Mouse (Mus musculus) liver, adult 2 months (tissue): ENCODE results near the gene Hk3. TPM values are rescaled to one million over a fixed set of nuclear protein-coding genes. Genes with fewer than 3 reads are reported as not detected.
A peak's percentile ranks its signal among the peaks of the same experiment; 100 is the strongest.

Source experiments
- DNase-seq: peaks from one replicate; pipeline ENCODE4 v3.0.0-alpha.2; 2011; ENCODE audit warnings: low read depth, low spot score; ENCODE audit errors: extremely low read depth
- H3K27ac ChIP-seq: fragments of 200-500 bp; replicated peaks from 2 replicates; pipeline ENCODE4 v1.5.1; 2012; ENCODE audit warnings: low read depth, mild to moderate bottlenecking, control low read depth, inconsistent platforms, low read length; ENCODE audit not compliant: insufficient read depth
- H3K27me3 ChIP-seq: fragments of 200-500 bp; 2 replicates; pipeline ENCODE4 v1.6.1; 2012; ENCODE audit warnings: mild to moderate bottlenecking, moderate library complexity, low read length, inconsistent platforms; ENCODE audit not compliant: control insufficient read depth, insufficient read depth
- H3K36me3 ChIP-seq: fragments of 200-500 bp; 2 replicates; pipeline ENCODE4 v1.6.1; 2012; ENCODE audit warnings: low read length, inconsistent platforms; ENCODE audit not compliant: control insufficient read depth, insufficient read depth
- H3K4me1 ChIP-seq: fragments of 200-500 bp; 2 replicates; pipeline ENCODE4 v1.6.1; 2011; ENCODE audit warnings: low read length; ENCODE audit not compliant: control insufficient read depth, insufficient read depth
- H3K4me3 ChIP-seq: fragments of 200-500 bp; 2 replicates; pipeline ENCODE4 v1.5.1; 2011; ENCODE audit warnings: low read depth, mild to moderate bottlenecking, control low read depth, low read length, moderate library complexity; ENCODE audit not compliant: insufficient read depth
- H3K79me2 ChIP-seq: fragments of 200-500 bp; 2 replicates; pipeline ENCODE4 v1.6.1; 2012; ENCODE audit warnings: inconsistent platforms, mild to moderate bottlenecking, low read length, moderate library complexity; ENCODE audit not compliant: control insufficient read depth, insufficient read depth
- H3K9ac ChIP-seq: fragments of 200-500 bp; 2 replicates; pipeline ENCODE4 v1.6.1; 2012; ENCODE audit warnings: low read depth, mild to moderate bottlenecking, control low read depth, inconsistent platforms, low read length
- CTCF ChIP-seq: fragments of 200-500 bp; IDR thresholded peaks from 2 replicates; pipeline ENCODE4 v1.5.1; 2011; ENCODE audit warnings: low read depth, low read length, control low read depth
- POLR2A ChIP-seq: fragments of 200-500 bp; IDR thresholded peaks from 2 replicates; pipeline ENCODE4 v1.6.1; 2011; ENCODE audit warnings: low read length, control low read depth; ENCODE audit not compliant: insufficient read depth; ENCODE audit errors: extremely low read depth
- WGBS: fragments of 180-500 bp; shearing (Covaris S2); methylation state at CpG from one replicate; pipeline ENCODE4 v1.1.7; 2018; 5-methylcytosine and 5-hydroxymethylcytosine counted together
- polyA plus RNA-seq: library from polyadenylated mRNA; depleted of rRNA; stranded (reverse); fragments of >200 nt; gene quantifications from 2 replicates; pipeline ENCODE4 v1.2.3, GENCODE M21; 2012
- total RNA-seq: library from RNA; depleted of rRNA; stranded (reverse); fragments of >200 nt; gene quantifications from 2 replicates; pipeline ENCODE4 v1.2.3, GENCODE M21; 2014

The Hk3 gene
- total and polyA plus RNA-seq, 2 experiments, result 4.1 to 5.4 TPM

DNA sequence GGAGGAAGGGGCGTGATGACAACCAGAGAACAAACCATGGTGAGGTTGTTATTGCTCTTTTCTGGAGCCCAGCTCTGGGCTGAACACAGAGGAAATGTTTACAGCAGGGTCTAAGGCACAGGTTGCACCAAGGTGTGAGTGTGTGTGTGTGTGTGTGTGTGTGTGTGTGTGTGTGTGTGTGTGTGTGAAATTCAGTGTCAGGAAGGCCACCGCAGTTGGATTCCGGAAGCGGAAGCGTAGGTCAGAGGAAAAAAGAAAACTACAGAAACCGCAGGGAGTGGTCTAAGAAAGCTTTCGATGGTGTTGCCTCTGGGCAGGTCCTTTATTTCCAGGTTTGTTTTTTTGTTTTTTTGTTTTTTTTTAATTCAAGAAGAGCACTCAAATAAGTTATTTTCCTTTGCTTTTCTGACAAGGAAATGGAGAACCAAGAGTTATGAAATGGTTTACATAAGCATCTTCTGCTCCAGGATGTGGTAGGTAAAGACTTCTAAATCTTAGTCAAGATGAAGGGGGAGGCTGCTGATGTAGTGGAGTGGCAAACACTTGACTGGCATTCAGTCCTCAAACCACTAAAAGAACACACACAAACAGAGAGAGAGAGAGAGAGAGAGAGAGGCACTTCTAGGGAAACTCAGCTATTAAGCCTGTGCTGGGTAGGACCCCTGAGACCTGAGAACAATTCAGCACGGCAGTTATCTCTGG lies 3.1 kb downstream of the Hk3 start:
- TF ChIP-seq CTCF (no peak), POLR2A (no peak)
- DNase-seq, result no peak
- WGBS, result 79% methylated on average over 8 of the region's 8 CpGs
- Histone ChIP-seq H3K4me1 (peaks cover 4% of the 10 kb centered on the region; the same call in 1 of the 2 replicates), H3K9ac (no peak overlapping the region), H3K4me3 (no peak overlapping the region), H3K27ac (no peak overlapping the region), H3K36me3 (no peaks in the 10 kb centered on the region), H3K79me2 (no peaks in the 10 kb centered on the region), H3K27me3 (no peaks in the 10 kb centered on the region)

DNA sequence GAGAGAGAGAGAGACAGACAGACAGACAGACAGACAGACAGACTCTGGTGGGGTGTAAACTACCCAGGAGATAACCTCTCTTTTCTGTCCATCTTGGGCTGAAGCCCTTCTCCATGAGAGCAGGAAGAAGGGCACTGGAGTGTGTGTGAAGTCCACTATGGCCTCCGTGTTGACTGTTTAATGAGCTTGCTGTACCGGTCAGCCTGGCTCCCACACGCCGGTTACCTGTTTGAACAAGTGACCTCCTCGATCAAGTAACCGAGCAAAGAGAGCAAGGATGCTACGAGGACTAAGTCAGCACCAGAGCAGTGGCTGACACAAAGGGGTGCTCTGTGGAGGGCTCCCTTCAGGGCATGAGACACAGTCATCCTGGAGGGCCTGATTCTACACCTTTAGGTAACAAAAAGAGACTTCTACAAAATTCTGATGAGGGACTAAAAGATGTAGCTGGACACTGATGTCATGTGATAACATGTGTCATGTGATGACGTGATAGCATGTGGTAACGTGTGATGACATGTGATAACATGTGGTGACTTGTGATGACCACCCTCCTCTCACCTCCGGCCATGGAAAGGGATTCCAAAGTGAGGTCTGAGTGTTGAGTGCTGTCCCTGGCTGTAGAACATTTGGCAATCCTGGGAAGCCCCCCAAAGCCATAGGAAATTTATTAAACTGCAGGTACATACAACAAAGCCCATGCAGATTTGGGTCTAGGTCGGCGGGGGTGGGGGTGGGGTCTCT lies 3.9 kb downstream of the Hk3 start:
- DNase-seq, result no peak
- no peaks in the 10 kb centered on the region for H3K36me3 ChIP-seq
- H3K79me2 ChIP-seq, result no peaks in the 10 kb centered on the region
- 76% methylated on average over 12 of the region's 12 CpGs for WGBS
- no peak overlapping the region for H3K4me3 ChIP-seq
- H3K27ac ChIP-seq, result no peak overlapping the region
- TF ChIP-seq CTCF, result no peak
- no peak for TF ChIP-seq POLR2A
- no peak overlapping the region for H3K9ac ChIP-seq
- no peaks in the 10 kb centered on the region for H3K27me3 ChIP-seq
- peaks cover 4% of the 10 kb centered on the region; the same call in 1 of the 2 replicates for H3K4me1 ChIP-seq

DNA sequence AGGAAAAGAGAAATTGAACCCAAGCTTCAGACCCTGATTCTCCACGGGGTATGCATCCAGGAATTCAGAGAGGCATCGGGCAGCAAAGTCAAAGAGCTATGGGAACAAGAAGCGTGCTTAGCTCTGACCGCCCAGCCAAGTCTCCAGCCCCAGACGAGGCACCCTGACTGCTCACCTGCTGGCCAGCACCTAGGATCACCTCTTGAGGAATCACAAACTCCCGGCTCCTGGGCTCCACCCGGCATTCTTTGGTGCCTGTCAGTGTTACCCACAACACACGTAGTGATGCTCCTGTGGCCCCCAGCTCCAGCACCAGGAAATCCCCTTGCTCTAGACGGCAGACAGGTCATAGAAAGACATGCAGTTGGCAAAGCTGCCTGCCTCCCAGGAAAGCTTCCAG lies 6.7 kb downstream of the Hk3 start:
- DNase-seq, result no peak
- no peaks in the 10 kb centered on the region for H3K27me3 ChIP-seq
- no peaks in the 10 kb centered on the region for H3K36me3 ChIP-seq
- H3K9ac ChIP-seq, result no peak overlapping the region
- no peak overlapping the region for H3K4me3 ChIP-seq
- H3K4me1 ChIP-seq, result no peaks in the 10 kb centered on the region
- H3K79me2 ChIP-seq, result no peaks in the 10 kb centered on the region
- no peak for TF ChIP-seq POLR2A
- TF ChIP-seq CTCF, result no peak
- 69% methylated on average over 9 of the region's 9 CpGs for WGBS
- no peak overlapping the region for H3K27ac ChIP-seq

DNA sequence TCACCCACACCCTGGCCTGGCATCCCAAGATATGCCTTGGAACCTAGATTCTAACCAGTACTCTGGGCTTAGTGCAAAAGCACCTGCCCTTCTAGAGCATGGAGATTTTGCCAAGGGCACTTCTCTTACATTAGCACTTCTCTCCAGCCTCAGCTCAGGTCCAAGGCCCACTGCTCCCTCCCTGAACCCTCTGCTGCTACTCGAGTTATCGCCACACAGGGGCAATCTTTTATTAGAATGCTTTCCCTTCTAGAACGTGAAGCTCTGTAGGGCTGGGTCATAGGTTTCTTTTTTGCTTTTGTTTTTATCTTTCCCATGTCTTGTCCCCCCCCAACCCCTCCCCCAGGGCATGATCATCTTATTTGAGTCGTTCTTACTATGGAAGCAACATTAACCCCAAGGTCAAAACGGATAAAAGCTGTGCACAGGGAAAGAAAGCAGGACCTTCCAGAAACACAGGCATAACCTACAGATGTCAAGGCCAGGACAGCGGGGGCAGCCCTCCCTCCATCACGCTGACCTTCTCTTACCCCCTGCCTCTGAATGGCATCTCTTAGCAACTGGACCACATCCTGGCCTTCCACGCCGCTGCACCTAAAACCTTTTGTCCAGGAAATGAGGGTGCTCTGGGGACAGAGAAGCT lies 7.4 kb downstream of the Hk3 start:
- TF ChIP-seq POLR2A, result no peak
- no peak for TF ChIP-seq CTCF
- no peaks in the 10 kb centered on the region for H3K27me3 ChIP-seq
- H3K9ac ChIP-seq, result no peak overlapping the region
- H3K4me1 ChIP-seq, result no peaks in the 10 kb centered on the region
- H3K36me3 ChIP-seq, result no peaks in the 10 kb centered on the region
- WGBS, result 29% methylated on average over 9 of the region's 9 CpGs
- no peaks in the 10 kb centered on the region for H3K79me2 ChIP-seq
- no peak overlapping the region for H3K27ac ChIP-seq
- H3K4me3 ChIP-seq, result no peak overlapping the region
- no peak for DNase-seq

DNA sequence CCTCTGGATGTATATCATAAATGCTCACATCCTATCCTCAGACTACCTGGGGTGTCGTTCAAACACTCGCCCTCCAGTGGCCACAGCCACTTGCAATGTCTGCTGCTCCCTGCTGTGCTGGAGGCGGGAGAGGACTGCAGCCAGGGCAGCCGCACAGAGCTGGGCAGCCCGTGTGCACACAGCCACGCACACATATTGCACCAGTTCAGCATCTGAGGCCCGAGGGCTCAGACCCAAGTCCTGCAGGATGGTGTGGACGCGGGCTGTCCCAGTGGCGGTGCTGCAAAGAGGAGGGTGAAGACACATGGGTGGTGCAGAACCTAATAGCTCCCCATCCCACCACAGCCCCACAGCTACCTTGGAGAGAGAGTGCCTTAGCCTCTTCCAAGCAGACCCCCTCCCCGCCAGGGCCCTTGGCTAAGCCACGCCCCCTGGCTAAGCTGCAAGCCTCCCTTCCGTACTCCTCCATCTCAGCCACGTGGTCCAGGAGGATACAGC lies 9.2 kb downstream of the Hk3 start:
- no peak for DNase-seq
- H3K27me3 ChIP-seq, result no peaks in the 10 kb centered on the region
- H3K4me3 ChIP-seq, result no peak overlapping the region
- H3K79me2 ChIP-seq, result no peaks in the 10 kb centered on the region
- H3K36me3 ChIP-seq, result no peaks in the 10 kb centered on the region
- H3K9ac ChIP-seq, result no peak overlapping the region
- 11% methylated on average over 14 of the region's 14 CpGs for WGBS
- H3K4me1 ChIP-seq, result no peaks in the 10 kb centered on the region
- TF ChIP-seq POLR2A (no peak), CTCF (0 out of 2 replicates have a peak, but pooled peaks have one; percentile 18)
- no peak overlapping the region for H3K27ac ChIP-seq
